Mouse (Mus musculus) embryonic facial prominence, embryonic 12.5 days (tissue): Measurements from ENCODE around the gene Ppp2r1b. TPM values are rescaled to one million over a fixed set of nuclear protein-coding genes. Genes with fewer than 3 reads are reported as not detected.
"Not testable (repeated sequence)": the region's sequence is repeated elsewhere in the genome, so short reads cannot be mapped to it uniquely, and the experiment has no call there.

ENCODE experiments used
- ATAC-seq: fragments of 200-750 bp; cut with Nextera tagmentation; 2 replicates; pipeline ENCODE4 v1.8.0; 2017; ENCODE audit not compliant: insufficient number of reproducible peaks, insufficient read depth, low FRiP score, low TSS enrichment
- H3K27ac ChIP-seq: fragments of 300-500 bp; sonication (generic); 2 replicates; pipeline ENCODE4 v1.5.1; 2016; ENCODE audit warnings: mild to moderate bottlenecking
- H3K27me3 ChIP-seq: fragments of 300-500 bp; sonication (generic); 2 replicates; pipeline ENCODE4 v1.6.1; 2016; ENCODE audit warnings: mild to moderate bottlenecking, moderate library complexity
- H3K36me3 ChIP-seq: fragments of 300-500 bp; sonication (generic); 2 replicates; pipeline ENCODE4 v1.6.1; 2016; ENCODE audit warnings: mild to moderate bottlenecking
- H3K4me1 ChIP-seq: fragments of 300-500 bp; sonication (generic); 2 replicates; pipeline ENCODE4 v1.6.1; 2016
- H3K4me2 ChIP-seq: fragments of 300-500 bp; sonication (generic); replicated peaks from 2 replicates; pipeline ENCODE4 v1.6.1; 2016; ENCODE audit warnings: mild to moderate bottlenecking, moderate library complexity
- H3K4me3 ChIP-seq: fragments of 300-500 bp; sonication (generic); 2 replicates; pipeline ENCODE4 v1.5.1; 2016; ENCODE audit warnings: mild to moderate bottlenecking
- H3K9ac ChIP-seq: fragments of 300-500 bp; sonication (generic); 2 replicates; pipeline ENCODE4 v1.6.1; 2016; ENCODE audit warnings: mild to moderate bottlenecking, moderate library complexity
- H3K9me3 ChIP-seq: fragments of 300-500 bp; sonication (generic); 2 replicates; pipeline ENCODE4 v1.6.1; 2016; ENCODE audit warnings: mild to moderate bottlenecking, moderate library complexity
- WGBS: fragments of 180-500 bp; shearing (Covaris S2); methylation state at CpG from one replicate; pipeline ENCODE4 v1.1.7; 2016; 5-methylcytosine and 5-hydroxymethylcytosine counted together
- polyA plus RNA-seq: library from polyadenylated mRNA; unstranded; fragments of >200 nt; fragmentation: Nextera tagmentation; extraction: Ambion mirVana; gene quantifications from 2 replicates; pipeline ENCODE4 v1.2.1, GENCODE M21; 2016

Ppp2r1b gene
- polyA plus RNA-seq, 1 experiment from 2014 or later, result 96.2 TPM

- Histone ChIP-seq H3K4me2 (no peak overlapping the region), H3K27ac (no peak overlapping the region), H3K9me3 (no peaks in the 10 kb centered on the region), H3K9ac (no peak overlapping the region), H3K36me3 (peaks cover 41% of the 10 kb centered on the region), H3K27me3 (no peaks in the 10 kb centered on the region), H3K4me1 (no peaks in the 10 kb centered on the region), H3K4me3 (no peak overlapping the region)
- ATAC-seq, result no peak
- WGBS, result 90% methylated on average over 6 of the region's 6 CpGs
Measured at GRCm38 (mm10) chr9:50818050-50818449, 27.1 kb upstream of the Ppp2r1b start.

- Histone ChIP-seq H3K27me3 (no peaks in the 10 kb centered on the region), H3K27ac (no peak overlapping the region), H3K4me3 (no peak overlapping the region), H3K9ac (no peak overlapping the region), H3K4me1 (no peaks in the 10 kb centered on the region), H3K9me3 (no peaks in the 10 kb centered on the region), H3K36me3 (peaks cover 46% of the 10 kb centered on the region), H3K4me2 (no peak overlapping the region)
- no peak for ATAC-seq
- 89% methylated on average over 6 of the region's 6 CpGs for WGBS
Measured at GRCm38 (mm10) chr9:50819716-50820115, 25.4 kb upstream of the Ppp2r1b start.

GRCm38 (mm10) chr9:50821651-50822050, 23.4 kb upstream of the Ppp2r1b start:
- Histone ChIP-seq H3K9me3 (no peaks in the 10 kb centered on the region), H3K9ac (no peak overlapping the region), H3K36me3 (peaks cover 47% of the 10 kb centered on the region), H3K27ac (no peak overlapping the region), H3K27me3 (no peaks in the 10 kb centered on the region), H3K4me3 (no peak overlapping the region), H3K4me2 (no peak overlapping the region), H3K4me1 (no peaks in the 10 kb centered on the region)
- no peak for ATAC-seq
- WGBS, result 92% methylated on average over 6 of the region's 6 CpGs

GRCm38 (mm10) chr9:50822216-50822615, 22.9 kb upstream of the Ppp2r1b start:
- no peak overlapping the region for H3K9ac ChIP-seq
- no peak overlapping the region for H3K4me3 ChIP-seq
- 95% methylated on average over 5 of the region's 5 CpGs for WGBS
- ATAC-seq, result no peak
- no peaks in the 10 kb centered on the region for H3K9me3 ChIP-seq
- H3K4me2 ChIP-seq, result no peak overlapping the region
- no peak overlapping the region for H3K27ac ChIP-seq
- H3K4me1 ChIP-seq, result no peaks in the 10 kb centered on the region
- no peaks in the 10 kb centered on the region for H3K27me3 ChIP-seq
- peaks cover 42% of the 10 kb centered on the region for H3K36me3 ChIP-seq

GRCm38 (mm10) chr9:50823779-50824453, 21.2 kb upstream of the Ppp2r1b start:
- H3K9me3 ChIP-seq, result no peaks in the 10 kb centered on the region
- 89% methylated on average over 11 of the region's 11 CpGs for WGBS
- no peaks in the 10 kb centered on the region for H3K4me1 ChIP-seq
- H3K9ac ChIP-seq, result no peak overlapping the region
- no peak overlapping the region for H3K4me3 ChIP-seq
- no peaks in the 10 kb centered on the region for H3K27me3 ChIP-seq
- ATAC-seq, result no peak
- H3K27ac ChIP-seq, result no peak overlapping the region
- peaks cover 42% of the 10 kb centered on the region for H3K36me3 ChIP-seq
- H3K4me2 ChIP-seq, result no peak overlapping the region

- Histone ChIP-seq H3K4me3 (no peak overlapping the region), H3K27me3 (no peaks in the 10 kb centered on the region), H3K4me2 (no peak overlapping the region), H3K4me1 (no peaks in the 10 kb centered on the region), H3K9ac (no peak overlapping the region), H3K9me3 (no peaks in the 10 kb centered on the region), H3K36me3 (peaks cover 24% of the 10 kb centered on the region), H3K27ac (no peak overlapping the region)
- whole genome bisulfite sequencing, result 91% methylated on average over 5 of the region's 5 CpGs
- ATAC-seq, result no peak
Measured at GRCm38 (mm10) chr9:50831514-50831913, 13.6 kb upstream of the Ppp2r1b start.

GRCm38 (mm10) chr9:50832162-50832561, 12.9 kb upstream of the Ppp2r1b start:
- Histone ChIP-seq H3K4me3 (no peak overlapping the region), H3K27me3 (no peaks in the 10 kb centered on the region), H3K27ac (no peak overlapping the region), H3K4me2 (no peak overlapping the region), H3K9me3 (no peaks in the 10 kb centered on the region), H3K9ac (no peak overlapping the region), H3K36me3 (peaks cover 24% of the 10 kb centered on the region), H3K4me1 (no peaks in the 10 kb centered on the region)
- WGBS, result 97% methylated on average over 4 of the region's 4 CpGs
- ATAC-seq, result no peak

GRCm38 (mm10) chr9:50832582-50832981, 12.5 kb upstream of the Ppp2r1b start:
- WGBS, result 87% methylated on average over 2 of the region's 2 CpGs
- not testable (repeated sequence) for H3K4me1 ChIP-seq, H3K27ac ChIP-seq, H3K9ac ChIP-seq, H3K27me3 ChIP-seq, H3K9me3 ChIP-seq, H3K4me3 ChIP-seq, H3K4me2 ChIP-seq, ATAC-seq
- peaks cover 24% of the 10 kb centered on the region for H3K36me3 ChIP-seq

GRCm38 (mm10) chr9:50833786-50834185, 11.3 kb upstream of the Ppp2r1b start:
- no peak for ATAC-seq
- Histone ChIP-seq H3K9ac (no peak overlapping the region), H3K9me3 (no peaks in the 10 kb centered on the region), H3K27ac (no peak overlapping the region), H3K4me3 (no peak overlapping the region), H3K4me1 (no peaks in the 10 kb centered on the region), H3K4me2 (no peak overlapping the region), H3K36me3 (peaks cover 18% of the 10 kb centered on the region), H3K27me3 (no peaks in the 10 kb centered on the region)
- 85% methylated on average over 8 of the region's 8 CpGs for WGBS

- peaks cover 22% of the 10 kb centered on the region; the same call in 1 of the 2 replicates for H3K36me3 ChIP-seq
- H3K27me3 ChIP-seq, result no peaks in the 10 kb centered on the region
- H3K27ac ChIP-seq, result no peak overlapping the region
- H3K4me3 ChIP-seq, result no peak overlapping the region
- ATAC-seq, result no peak
- H3K9me3 ChIP-seq, result no peaks in the 10 kb centered on the region
- 88% methylated on average over 10 of the region's 10 CpGs for WGBS
- no peaks in the 10 kb centered on the region for H3K4me1 ChIP-seq
- H3K9ac ChIP-seq, result no peak overlapping the region
- H3K4me2 ChIP-seq, result no peak overlapping the region
Measured at GRCm38 (mm10) chr9:50835068-50835705, 9.9 kb upstream of the Ppp2r1b start.

GRCm38 (mm10) chr9:50836097-50836496, 9.0 kb upstream of the Ppp2r1b start:
- peaks cover 22% of the 10 kb centered on the region; the same call in 1 of the 2 replicates for H3K36me3 ChIP-seq
- H3K4me2 ChIP-seq, result no peak overlapping the region
- H3K9me3 ChIP-seq, result no peaks in the 10 kb centered on the region
- no peak overlapping the region for H3K27ac ChIP-seq
- no peak for ATAC-seq
- no peaks in the 10 kb centered on the region for H3K4me1 ChIP-seq
- 87% methylated on average over 4 of the region's 4 CpGs for WGBS
- no peak overlapping the region for H3K9ac ChIP-seq
- H3K27me3 ChIP-seq, result no peaks in the 10 kb centered on the region
- no peak overlapping the region for H3K4me3 ChIP-seq

GRCm38 (mm10) chr9:50841079-50841789, 3.9 kb upstream of the Ppp2r1b start:
- 88% methylated on average over 13 of the region's 13 CpGs for WGBS
- H3K9ac ChIP-seq, result no peak overlapping the region
- H3K4me1 ChIP-seq, result no peaks in the 10 kb centered on the region
- H3K27me3 ChIP-seq, result no peaks in the 10 kb centered on the region
- H3K9me3 ChIP-seq, result no peaks in the 10 kb centered on the region
- peaks cover 28% of the 10 kb centered on the region for H3K36me3 ChIP-seq
- ATAC-seq, result no peak
- H3K4me2 ChIP-seq, result no peak overlapping the region
- no peak overlapping the region for H3K27ac ChIP-seq
- H3K4me3 ChIP-seq, result no peak overlapping the region
